Mouse (Mus musculus): ENCODE data around the gene Slc22a7.
A peak's percentile ranks its signal among the peaks of the same experiment; 100 is the strongest.

Gene Slc22a7

DNA sequence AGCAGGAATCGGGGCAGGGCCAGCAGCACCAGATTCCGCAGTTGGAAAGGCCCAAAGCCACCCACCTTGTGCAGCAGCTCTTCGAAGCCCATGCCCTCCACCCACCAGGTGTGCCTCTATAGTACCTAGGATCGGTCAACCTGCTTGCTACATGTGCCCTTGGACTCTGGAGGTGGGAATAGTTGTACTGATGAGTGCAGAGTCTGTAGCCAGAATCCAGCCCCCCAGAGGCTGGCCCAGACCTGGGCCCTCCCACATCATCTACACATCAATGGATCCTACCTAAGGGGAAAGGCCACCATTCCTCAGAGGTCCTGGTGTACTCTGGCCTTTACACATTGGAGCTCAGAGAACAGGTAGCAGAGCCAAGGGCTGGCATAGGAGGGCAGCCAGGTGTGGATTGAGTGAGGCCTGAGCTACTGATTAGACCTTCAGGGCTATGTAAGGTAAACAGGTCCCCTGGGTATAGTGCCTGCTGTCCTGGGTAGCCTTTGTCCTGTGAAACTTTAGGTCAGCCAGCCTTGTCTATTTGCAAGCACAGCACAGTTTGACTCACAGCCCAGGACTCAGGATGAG, at the start of gene Slc22a7:
Gene Slc22a7 (minus strand): TSS at position 160 of the 576 bp plus-strand sequence.
- DNase-seq (ENCODE audit: extremely low spot score, low spot score), result no peak

DNA sequence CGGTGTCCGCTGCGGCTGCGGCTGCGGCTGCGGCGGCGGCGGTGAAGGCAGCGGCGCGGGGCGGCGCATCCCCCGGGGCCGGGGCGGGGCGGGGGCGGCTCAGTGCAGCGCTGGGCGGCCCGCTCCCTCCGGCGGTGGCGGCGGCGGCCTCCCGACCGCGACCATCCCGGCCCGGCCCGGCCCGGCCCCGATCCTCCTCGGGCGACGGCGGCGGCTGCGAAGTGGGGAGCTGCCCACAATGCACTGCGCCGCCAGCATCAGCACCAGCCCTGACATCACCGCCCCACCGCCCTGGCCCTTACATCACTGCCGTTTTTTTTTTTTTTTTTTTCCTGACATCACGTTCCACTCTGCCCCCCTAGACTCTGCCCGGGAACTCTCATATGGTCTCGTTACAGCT, 49.2 kb upstream of the Slc22a7 start, which contains the start of gene Ttbk1:
Gene Ttbk1 (minus strand): TSS at position 245 of the 400 bp plus-strand sequence.
- peak; percentile 31 for DNase-seq (ENCODE audit: extremely low spot score, low spot score)

DNA sequence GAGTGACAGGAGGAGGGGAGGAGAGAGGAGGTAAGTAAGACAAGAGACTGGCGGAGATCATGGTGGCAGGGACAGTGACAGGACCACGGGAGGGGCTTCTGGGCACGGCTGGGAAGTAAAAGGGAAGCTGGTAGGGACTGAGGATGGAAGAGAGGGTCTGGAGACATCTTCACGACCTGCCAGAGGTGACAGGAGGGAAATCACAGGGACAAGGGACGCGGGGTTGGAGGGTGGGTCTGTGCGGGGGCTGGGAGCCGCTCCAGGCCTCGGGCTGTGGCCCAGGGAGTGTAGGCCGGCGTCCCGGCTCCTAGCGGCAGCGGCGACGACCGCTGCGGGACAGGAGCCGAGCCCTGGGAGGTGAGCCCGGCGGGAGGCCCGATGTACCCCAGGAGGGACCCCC, 48.7 kb upstream of the Slc22a7 start:
- DNase-seq (ENCODE audit: extremely low spot score, low spot score), result peak; percentile 38

- no peak for DNase-seq (ENCODE audit: extremely low spot score, low spot score)
These were observed 46.2 kb upstream of the Slc22a7 start for GRCm38 (mm10) chr17:46484461-46484875.

- peak; percentile 28 for DNase-seq (ENCODE audit: extremely low spot score, low spot score)
These were observed 45.8 kb upstream of the Slc22a7 start for GRCm38 (mm10) chr17:46484021-46484431.

GRCm38 (mm10) chr17:46483561-46484001, 45.3 kb upstream of the Slc22a7 start:
- DNase-seq (ENCODE audit: extremely low spot score, low spot score), result peak; percentile 45

DNA sequence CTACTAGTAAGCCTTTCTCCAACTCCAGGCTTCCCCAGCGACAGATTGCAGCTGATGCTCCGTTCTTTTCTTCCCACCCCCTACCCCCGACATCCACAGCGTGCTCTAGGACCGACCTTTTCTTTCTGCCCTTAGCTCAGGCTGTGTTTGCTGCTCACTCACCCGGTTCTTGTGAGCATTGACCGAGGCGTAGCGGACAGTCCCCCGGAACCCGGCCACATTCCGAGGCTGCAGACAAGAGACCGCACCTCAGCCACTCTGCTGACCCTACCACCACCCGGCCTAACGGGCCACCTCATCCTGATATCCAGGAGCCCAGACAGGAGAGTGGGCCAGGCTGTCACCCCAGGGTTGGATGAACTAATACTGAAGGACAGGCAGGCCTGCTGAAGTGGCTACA, 39.0 kb upstream of the Slc22a7 start:
- no peak for DNase-seq (ENCODE audit: extremely low spot score, low spot score)

DNA sequence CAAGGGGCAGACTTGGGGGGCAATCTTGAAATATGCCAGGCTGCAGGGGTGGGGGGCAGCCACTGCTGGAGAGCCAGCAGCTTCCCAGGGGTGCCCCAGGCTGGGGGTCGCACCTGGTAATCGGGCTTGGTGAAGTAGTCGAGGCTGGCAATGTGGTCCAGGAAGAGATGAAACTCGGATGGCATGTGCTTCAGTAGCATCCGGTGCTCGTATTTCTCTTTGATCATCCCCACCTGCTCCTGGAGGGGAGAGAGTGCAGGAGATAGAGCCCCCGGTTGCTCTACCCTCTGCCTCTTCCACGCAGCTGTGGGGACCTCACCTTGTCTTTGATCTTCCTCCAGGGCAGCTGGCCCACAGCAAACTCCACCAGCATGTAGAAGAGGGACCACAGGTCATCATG, 38.3 kb upstream of the Slc22a7 start:
- DNase-seq (ENCODE audit: extremely low spot score, low spot score), result no peak

DNA sequence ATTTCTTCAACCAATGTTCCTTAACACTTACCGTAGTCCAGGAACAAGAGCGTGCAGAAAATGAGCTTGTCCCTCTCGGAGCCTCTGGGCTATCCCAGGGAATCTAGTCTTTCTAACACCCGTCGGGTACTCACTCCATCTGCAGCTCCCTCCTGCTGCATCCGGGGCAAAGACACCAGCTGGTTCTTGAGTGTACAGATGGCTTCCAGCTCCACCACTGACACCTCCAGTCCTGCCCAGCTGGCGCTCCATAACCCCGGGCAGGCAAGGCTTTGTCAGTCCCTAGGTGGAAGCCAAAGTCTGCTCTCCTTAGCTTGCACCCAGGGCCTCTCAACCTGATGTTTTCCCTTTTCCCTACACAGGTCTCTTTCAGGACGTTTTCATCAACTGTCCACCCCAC, 29.6 kb upstream of the Slc22a7 start:
- no peak for DNase-seq (ENCODE audit: extremely low spot score, low spot score)

GRCm38 (mm10) chr17:46462226-46462625, 24.0 kb upstream of the Slc22a7 start:
- no peak for DNase-seq (ENCODE audit: extremely low spot score, low spot score)

DNA sequence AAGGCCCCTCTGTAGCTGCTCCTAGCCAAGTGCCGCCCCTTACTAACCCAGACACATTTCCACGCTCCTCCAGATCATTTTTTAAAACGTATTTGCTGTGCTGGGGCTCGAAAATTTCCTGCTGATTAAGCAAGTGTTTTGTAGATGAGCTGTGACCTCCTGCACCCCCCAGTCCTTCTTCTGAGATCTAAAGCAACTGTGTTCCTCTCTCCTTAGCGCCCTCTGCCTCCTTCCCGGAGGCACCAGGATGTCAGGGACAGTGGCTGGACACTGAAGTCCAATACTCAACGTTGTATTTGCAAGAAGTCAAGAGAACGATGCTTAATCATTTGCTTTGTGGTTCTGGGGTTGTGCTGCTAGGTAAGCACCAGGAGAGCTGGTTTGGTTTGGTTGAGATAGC, 23.1 kb upstream of the Slc22a7 start:
- DNase-seq (ENCODE audit: extremely low spot score, low spot score), result peak; percentile 47

- no peak for DNase-seq (ENCODE audit: extremely low spot score, low spot score)
These were observed 22.4 kb upstream of the Slc22a7 start for GRCm38 (mm10) chr17:46460673-46461072.

DNA sequence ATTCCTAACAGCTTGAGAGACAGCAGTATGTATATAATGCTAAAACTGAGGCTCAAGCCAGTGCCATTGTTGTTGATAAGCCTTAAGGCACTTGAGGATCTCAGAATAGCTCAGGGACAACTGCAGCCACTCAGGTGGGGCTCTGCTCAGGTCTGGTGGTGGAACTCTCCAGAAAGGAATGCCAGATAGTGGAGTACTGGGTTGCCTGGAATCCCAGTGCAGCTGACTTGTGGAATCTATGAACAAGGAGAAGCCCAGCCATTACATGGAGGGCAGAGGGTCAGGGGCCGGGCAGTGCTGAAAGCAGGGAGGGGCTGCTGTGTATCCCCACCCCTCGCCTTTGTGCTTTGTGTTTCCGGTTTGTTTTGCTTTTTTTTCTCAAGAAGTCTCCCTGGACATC, 20.2 kb upstream of the Slc22a7 start:
- DNase-seq (ENCODE audit: extremely low spot score, low spot score), result no peak

DNA sequence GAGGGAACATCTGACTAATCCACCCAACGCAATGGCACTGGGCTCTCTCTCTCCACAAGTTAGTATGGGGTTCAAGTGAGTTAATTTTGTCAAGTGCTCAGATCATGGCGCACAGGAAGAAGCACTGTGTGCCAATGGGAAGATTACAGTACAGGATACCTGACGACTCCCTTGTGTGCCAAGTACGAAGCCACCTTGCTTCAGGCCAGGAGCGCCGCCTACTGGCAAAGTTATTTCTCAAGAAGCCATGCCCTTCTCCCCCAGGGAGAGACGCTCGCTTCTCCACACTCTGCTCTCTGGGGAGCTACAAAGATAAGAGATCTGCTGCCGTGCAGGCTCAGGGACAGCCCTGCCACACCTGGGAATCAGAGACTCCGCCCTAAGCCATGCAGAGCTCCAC, 19.5 kb upstream of the Slc22a7 start:
- no peak for DNase-seq (ENCODE audit: extremely low spot score, low spot score)

DNA sequence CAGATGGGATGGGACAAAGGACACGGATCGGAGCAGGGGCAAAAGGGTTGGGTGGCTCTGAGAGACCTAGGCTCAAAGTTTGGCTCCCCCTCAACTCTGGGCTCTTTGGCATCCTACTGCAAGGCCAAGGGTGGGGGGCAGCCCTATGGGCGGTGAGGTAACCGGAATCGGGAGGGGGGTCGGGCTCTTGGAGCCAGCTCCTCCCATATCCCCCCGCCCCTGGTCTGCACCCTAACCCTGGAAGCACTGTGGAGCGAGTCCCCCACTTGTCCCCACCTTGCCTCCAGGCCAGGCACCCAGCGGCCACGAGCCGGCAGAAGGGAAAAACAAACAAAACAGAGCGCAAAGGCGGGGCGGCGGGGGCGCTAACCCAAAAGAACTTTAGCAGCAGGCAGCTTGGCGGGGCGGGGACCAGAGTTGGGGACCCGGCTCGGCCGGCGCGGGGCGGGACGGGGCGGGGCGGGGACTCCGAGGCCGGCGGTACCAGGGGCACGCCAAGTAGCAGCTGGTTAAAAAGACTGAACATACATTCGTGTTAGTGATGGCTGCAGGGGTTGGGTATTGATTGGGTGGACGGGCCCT, 16.9 kb upstream of the Slc22a7 start:
- DNase-seq (ENCODE audit: extremely low spot score, low spot score), result peak; percentile 57

DNA sequence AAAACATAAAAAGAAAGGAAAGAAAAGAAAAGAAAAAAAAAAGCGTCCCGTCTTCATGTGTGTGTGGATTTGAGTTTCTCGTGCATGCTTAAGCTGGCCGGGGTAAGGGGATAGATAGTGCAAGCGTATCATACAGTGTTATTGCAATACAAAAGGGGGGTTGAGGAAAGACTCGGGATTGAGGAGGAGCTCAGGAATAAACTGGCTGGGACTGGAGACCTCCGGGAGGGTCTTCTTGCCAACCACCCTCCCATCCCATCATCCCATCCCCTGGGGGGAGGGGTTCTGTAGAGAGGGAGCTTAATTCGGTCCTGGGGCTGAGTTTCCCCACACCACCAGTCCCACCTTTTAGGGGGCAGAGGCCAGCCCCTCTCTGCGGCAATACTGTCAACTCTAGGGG, 16.3 kb upstream of the Slc22a7 start:
- no peak for DNase-seq (ENCODE audit: extremely low spot score, low spot score)

- DNase-seq (ENCODE audit: extremely low spot score, low spot score), result no peak
These were observed 15.7 kb upstream of the Slc22a7 start for GRCm38 (mm10) chr17:46453970-46454411.

GRCm38 (mm10) chr17:46453302-46453948, 15.2 kb upstream of the Slc22a7 start:
- no peak for DNase-seq (ENCODE audit: extremely low spot score, low spot score)

GRCm38 (mm10) chr17:46452683-46453082, 14.4 kb upstream of the Slc22a7 start:
- no peak for DNase-seq (ENCODE audit: extremely low spot score, low spot score)

DNA sequence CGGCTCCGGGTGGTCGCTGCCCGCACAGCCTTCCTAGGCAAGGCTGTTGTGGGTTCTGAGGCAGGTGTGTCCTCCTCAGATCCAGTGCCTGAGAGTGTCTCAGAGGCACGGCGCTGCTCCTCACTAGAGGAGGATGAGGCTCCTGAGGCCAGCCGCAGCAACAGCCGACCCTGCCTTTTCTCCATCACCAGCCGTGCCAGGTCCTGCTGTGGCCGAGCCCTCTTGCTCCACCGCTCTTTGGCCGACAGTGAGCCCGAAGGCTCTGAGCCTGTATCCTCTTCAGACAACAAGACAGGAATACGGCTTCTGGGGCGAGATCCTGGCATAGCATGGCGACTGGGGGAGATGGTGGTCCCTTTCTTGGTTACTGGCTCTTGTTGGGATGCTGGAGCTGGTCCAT, 8.0 kb upstream of the Slc22a7 start:
- no peak for DNase-seq (ENCODE audit: extremely low spot score, low spot score)

- no peak for DNase-seq (ENCODE audit: extremely low spot score, low spot score)
These were observed 6.8 kb upstream of the Slc22a7 start for GRCm38 (mm10) chr17:46444839-46445579.

DNA sequence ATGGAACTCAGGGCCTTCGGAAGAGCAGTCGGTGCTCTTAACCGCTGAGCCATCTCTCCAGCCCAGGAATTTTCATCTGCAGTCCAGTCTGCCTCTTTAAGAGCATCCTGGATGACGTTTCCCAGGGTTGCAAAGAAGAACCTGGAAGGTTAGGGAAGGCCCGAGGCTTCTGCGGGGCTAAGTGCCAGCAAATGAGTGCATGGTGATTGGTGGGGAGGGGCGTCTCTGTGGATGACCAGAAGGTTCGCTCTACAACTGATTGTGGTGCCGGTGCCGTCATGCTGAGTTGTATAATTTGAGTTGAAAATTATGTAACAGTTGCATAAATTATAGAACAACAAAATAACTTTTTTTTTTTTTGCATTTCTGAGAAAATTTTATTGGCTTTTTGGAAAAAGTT, 919 bp upstream of the Slc22a7 start:
- DNase-seq (ENCODE audit: extremely low spot score, low spot score), result no peak
